ENCODE assay signal across 13 mouse cellular contexts in genomic region chr11:6256490-6257072, GRCm38 (mm10). TPM values are rescaled to one million over a fixed set of nuclear protein-coding genes. Genes with fewer than 3 reads are reported as not detected.
DNase-seq lines count a peak whose midpoint lies in the region; ATAC-seq and TF ChIP-seq lines count a peak whose summit lies in the region.
"Had no signal": no experiment of that assay in that cellular context is flagged by ENCODE, and none has a peak within 500 bp of the region (broad histone marks: within the 10 kb centered on the region; RNA-seq: fewer than 3 reads in every experiment).

No protein-coding gene starts in this region.

- H3K9ac ChIP-seq in embryonic facial prominence, embryonic 11.5 days (replicated peaks; ENCODE audit: low read length), result no peak overlapping the region
- H3K9ac ChIP-seq in midbrain, embryonic 13.5 days (replicated peaks), result no peak overlapping the region
- no peak overlapping the region for H3K9ac ChIP-seq in midbrain, postnatal 0 days (replicated peaks; ENCODE audit: low read length, poor library complexity, severe bottlenecking)
- H3K9ac ChIP-seq: heart, embryonic 13.5 days; midbrain, embryonic 12.5 days had no signal

- ATAC-seq in embryonic facial prominence, embryonic 11.5 days (replicated peaks; ENCODE audit: insufficient number of reproducible peaks, low FRiP score, low TSS enrichment, low read depth), result peak; percentile 46; the same call in 1 of the 2 replicates
- peak; percentile 59 for ATAC-seq in midbrain, embryonic 13.5 days
- no peak for ATAC-seq in midbrain, postnatal 0 days (ENCODE audit: low FRiP score)
- ATAC-seq in monocyte, adult 5-6 weeks (replicated peaks; ENCODE audit: insufficient number of reproducible peaks, low FRiP score, low TSS enrichment, poor library complexity, severe bottlenecking), result 0 out of 2 replicates have a peak, but pooled peaks have one; percentile 45

- DNase-seq in embryonic facial prominence, embryonic 11.5 days (ENCODE audit: low spot score), result no peak
- DNase-seq in embryonic facial prominence, embryonic 10.5 days (ENCODE audit: low spot score), result no peak
- DNase-seq in midbrain, postnatal 0 days (ENCODE audit: low spot score), result no peak
- peak; percentile 44 for DNase-seq in kidney, adult 9 months
- no peak for DNase-seq in spleen, postnatal 10 days (ENCODE audit: low spot score in 2 of 2)
- no peak for DNase-seq in layer of hippocampus, postnatal 10 days (ENCODE audit: low spot score in 2 of 2)
- DNase-seq: cerebellum, adult 11 months; retina, postnatal 1 day; thymus, adult 18-20 months had no signal

- no peaks in the 10 kb centered on the region for H3K9me3 ChIP-seq in embryonic facial prominence, embryonic 11.5 days (replicated peaks; ENCODE audit: control insufficient read depth, low read length)
- no peaks in the 10 kb centered on the region for H3K9me3 ChIP-seq in embryonic facial prominence, embryonic 10.5 days
- H3K9me3 ChIP-seq in midbrain, embryonic 13.5 days, result no peaks in the 10 kb centered on the region
- no peaks in the 10 kb centered on the region for H3K9me3 ChIP-seq in midbrain, postnatal 0 days (ENCODE audit: low read length)
- H3K9me3 ChIP-seq: heart, embryonic 13.5 days; midbrain, embryonic 12.5 days had no signal

- H3K4me3 ChIP-seq in embryonic facial prominence, embryonic 11.5 days (ENCODE audit: low read depth, low read length), result no peak overlapping the region
- no peak overlapping the region for H3K4me3 ChIP-seq in embryonic facial prominence, embryonic 10.5 days
- H3K4me3 ChIP-seq in midbrain, embryonic 13.5 days (replicated peaks), result no peak overlapping the region
- no peak overlapping the region for H3K4me3 ChIP-seq in midbrain, postnatal 0 days (ENCODE audit: low read depth, low read length)
- H3K4me3 ChIP-seq: heart, embryonic 13.5 days; midbrain, embryonic 12.5 days had no signal

- WGBS in embryonic facial prominence, embryonic 11.5 days, result 70% methylated on average over 6 of the region's 6 CpGs
- 72% methylated on average over 6 of the region's 6 CpGs for WGBS in embryonic facial prominence, embryonic 10.5 days
- 78% methylated on average over 6 of the region's 6 CpGs for WGBS in midbrain, embryonic 13.5 days
- 74% methylated on average over 6 of the region's 6 CpGs for WGBS in midbrain, postnatal 0 days

- no peak for TF ChIP-seq CTCF in midbrain, postnatal 0 days (IDR thresholded peaks at IDR 0.05)

- H3K27me3 ChIP-seq in embryonic facial prominence, embryonic 11.5 days (ENCODE audit: control insufficient read depth, insufficient read depth, low read length), result no peaks in the 10 kb centered on the region
- H3K27me3 ChIP-seq in embryonic facial prominence, embryonic 10.5 days (replicated peaks; ENCODE audit: low read depth, poor library complexity, severe bottlenecking), result no peaks in the 10 kb centered on the region
- H3K27me3 ChIP-seq in midbrain, embryonic 13.5 days, result no peaks in the 10 kb centered on the region
- no peaks in the 10 kb centered on the region for H3K27me3 ChIP-seq in midbrain, postnatal 0 days (ENCODE audit: insufficient read depth, low read length)
- H3K27me3 ChIP-seq: heart, embryonic 13.5 days; midbrain, embryonic 12.5 days had no signal

- peaks cover 8% of the 10 kb centered on the region for H3K36me3 ChIP-seq in embryonic facial prominence, embryonic 11.5 days (replicated peaks; ENCODE audit: control insufficient read depth, insufficient read depth, low read depth, low read length)
- peaks cover 52% of the 10 kb centered on the region for H3K36me3 ChIP-seq in embryonic facial prominence, embryonic 10.5 days (replicated peaks)
- peaks cover 44% of the 10 kb centered on the region for H3K36me3 ChIP-seq in midbrain, embryonic 13.5 days
- H3K36me3 ChIP-seq in midbrain, postnatal 0 days (ENCODE audit: insufficient read depth, low read length), result peaks cover 35% of the 10 kb centered on the region

- no peak overlapping the region for H3K27ac ChIP-seq in embryonic facial prominence, embryonic 11.5 days (replicated peaks; ENCODE audit: low read depth, low read length)
- H3K27ac ChIP-seq in embryonic facial prominence, embryonic 10.5 days (replicated peaks), result no peak overlapping the region
- H3K27ac ChIP-seq in midbrain, embryonic 13.5 days, result no peak overlapping the region
- H3K27ac ChIP-seq in midbrain, postnatal 0 days (ENCODE audit: low read depth, low read length), result no peak overlapping the region
- H3K27ac ChIP-seq: heart, embryonic 13.5 days; midbrain, embryonic 12.5 days had no signal

- no peaks in the 10 kb centered on the region for H3K4me1 ChIP-seq in embryonic facial prominence, embryonic 11.5 days (ENCODE audit: control insufficient read depth, insufficient read depth, low read length)
- H3K4me1 ChIP-seq in embryonic facial prominence, embryonic 10.5 days, result no peaks in the 10 kb centered on the region
- H3K4me1 ChIP-seq in midbrain, embryonic 13.5 days (replicated peaks), result no peaks in the 10 kb centered on the region
- H3K4me1 ChIP-seq in midbrain, postnatal 0 days (ENCODE audit: insufficient read depth, low read length), result no peaks in the 10 kb centered on the region
- H3K4me1 ChIP-seq: heart, embryonic 13.5 days; midbrain, embryonic 12.5 days had no signal

- no peak overlapping the region for H3K4me2 ChIP-seq in embryonic facial prominence, embryonic 11.5 days (ENCODE audit: low read depth, low read length)
- H3K4me2 ChIP-seq in midbrain, embryonic 13.5 days (replicated peaks), result no peak overlapping the region
- H3K4me2 ChIP-seq in midbrain, postnatal 0 days (ENCODE audit: low read depth, low read length, poor library complexity, severe bottlenecking), result no peak overlapping the region
- H3K4me2 ChIP-seq: heart, embryonic 13.5 days; midbrain, embryonic 12.5 days had no signal

RNA-seq across cellular contexts. Expression of gene Ddx56, which starts 11.0 kb away (rescaled TPM):
- polyA plus RNA-seq in embryonic facial prominence, embryonic 11.5 days (2014; fragmentation: Nextera tagmentation; extraction: Ambion mirVana), result 109 and 112 TPM in 2 replicates
- 128 and 143 TPM in 2 replicates for polyA plus RNA-seq in embryonic facial prominence, embryonic 10.5 days (2016; fragmentation: Nextera tagmentation; extraction: Ambion mirVana)
- polyA plus RNA-seq in midbrain, embryonic 13.5 days (2015; fragmentation: Nextera tagmentation; extraction: Ambion mirVana), result 76.7 and 79.8 TPM in 2 replicates
- 74.8 and 77.4 TPM in 2 replicates for total RNA-seq in midbrain, postnatal 0 days (2014; rRNA removed)
- polyA plus RNA-seq in midbrain, postnatal 0 days (2015; fragmentation: Nextera tagmentation; extraction: Ambion mirVana), result 64.4 and 75.9 TPM in 2 replicates
- 8.9 to 37.0 TPM (median 20.5 TPM) in 3 replicates for total RNA-seq in monocyte, adult 5-6 weeks (2017)
- 10 to 100 TPM; 48.8 to 50.9 TPM for total RNA-seq in layer of hippocampus, postnatal 10 days (2021)

RNA-seq across cellular contexts. Expression of gene Tmed4, which starts 18.1 kb away (rescaled TPM):
- polyA plus RNA-seq in embryonic facial prominence, embryonic 11.5 days (2014; fragmentation: Nextera tagmentation; extraction: Ambion mirVana), result 131 and 135 TPM in 2 replicates
- 118 and 123 TPM in 2 replicates for polyA plus RNA-seq in embryonic facial prominence, embryonic 10.5 days (2016; fragmentation: Nextera tagmentation; extraction: Ambion mirVana)
- polyA plus RNA-seq in midbrain, embryonic 13.5 days (2015; fragmentation: Nextera tagmentation; extraction: Ambion mirVana), result 156 and 159 TPM in 2 replicates
- total RNA-seq in midbrain, postnatal 0 days (2014; rRNA removed), result 69.9 and 92.7 TPM in 2 replicates
- polyA plus RNA-seq in midbrain, postnatal 0 days (2015; fragmentation: Nextera tagmentation; extraction: Ambion mirVana), result 90.1 and 98.9 TPM in 2 replicates
- 21.0 to 35.8 TPM (median 33.1 TPM) in 3 replicates for total RNA-seq in monocyte, adult 5-6 weeks (2017)
- total RNA-seq in layer of hippocampus, postnatal 10 days (2021), result 10 to 100 TPM; 67.6 to 73.7 TPM

RNA-seq across cellular contexts. Expression of gene Npc1l1, which starts 26.6 kb away (rescaled TPM):
- polyA plus RNA-seq in embryonic facial prominence, embryonic 11.5 days (2014; fragmentation: Nextera tagmentation; extraction: Ambion mirVana), result not detected in 2 replicates
- polyA plus RNA-seq in embryonic facial prominence, embryonic 10.5 days (2016; fragmentation: Nextera tagmentation; extraction: Ambion mirVana), result 0.04 TPM in 1 of 2 replicates, not detected in the other
- 0.05 TPM in 1 of 2 replicates, not detected in the other for polyA plus RNA-seq in midbrain, embryonic 13.5 days (2015; fragmentation: Nextera tagmentation; extraction: Ambion mirVana)
- total RNA-seq in midbrain, postnatal 0 days (2014; rRNA removed), result 0.05 TPM in 1 of 2 replicates, not detected in the other
- polyA plus RNA-seq in midbrain, postnatal 0 days (2015; fragmentation: Nextera tagmentation; extraction: Ambion mirVana), result 0.09 and 0.11 TPM in 2 replicates
- not detected in 3 replicates for total RNA-seq in monocyte, adult 5-6 weeks (2017)
- under 1 TPM; 0.13 to 0.25 TPM for total RNA-seq in layer of hippocampus, postnatal 10 days (2021)
- polyA plus RNA-seq: heart, embryonic 13.5 days; midbrain, embryonic 12.5 days had no signal

RNA-seq across cellular contexts. Expression of gene Ogdh, which starts 34.9 kb away (rescaled TPM):
- polyA plus RNA-seq in embryonic facial prominence, embryonic 11.5 days (2014; fragmentation: Nextera tagmentation; extraction: Ambion mirVana), result 75.3 and 82.5 TPM in 2 replicates
- 108 and 114 TPM in 2 replicates for polyA plus RNA-seq in embryonic facial prominence, embryonic 10.5 days (2016; fragmentation: Nextera tagmentation; extraction: Ambion mirVana)
- 92.5 and 95.5 TPM in 2 replicates for polyA plus RNA-seq in midbrain, embryonic 13.5 days (2015; fragmentation: Nextera tagmentation; extraction: Ambion mirVana)
- total RNA-seq in midbrain, postnatal 0 days (2014; rRNA removed), result 124 and 134 TPM in 2 replicates
- 136 and 139 TPM in 2 replicates for polyA plus RNA-seq in midbrain, postnatal 0 days (2015; fragmentation: Nextera tagmentation; extraction: Ambion mirVana)
- 81.0 to 137 TPM (median 90.9 TPM) in 3 replicates for total RNA-seq in monocyte, adult 5-6 weeks (2017)
- total RNA-seq in layer of hippocampus, postnatal 10 days (2021), result 100 to 1,000 TPM; 218 to 231 TPM

RNA-seq across cellular contexts. Expression of gene Nudcd3, which starts 56.4 kb away (rescaled TPM):
- polyA plus RNA-seq in embryonic facial prominence, embryonic 11.5 days (2014; fragmentation: Nextera tagmentation; extraction: Ambion mirVana), result 41.7 and 43.0 TPM in 2 replicates
- polyA plus RNA-seq in embryonic facial prominence, embryonic 10.5 days (2016; fragmentation: Nextera tagmentation; extraction: Ambion mirVana), result 51.9 and 55.6 TPM in 2 replicates
- 62.7 and 65.7 TPM in 2 replicates for polyA plus RNA-seq in midbrain, embryonic 13.5 days (2015; fragmentation: Nextera tagmentation; extraction: Ambion mirVana)
- 68.1 and 69.5 TPM in 2 replicates for total RNA-seq in midbrain, postnatal 0 days (2014; rRNA removed)
- 70.7 and 75.6 TPM in 2 replicates for polyA plus RNA-seq in midbrain, postnatal 0 days (2015; fragmentation: Nextera tagmentation; extraction: Ambion mirVana)
- total RNA-seq in monocyte, adult 5-6 weeks (2017), result 28.7 to 49.9 TPM (median 29.7 TPM) in 3 replicates
- 100 to 1,000 TPM; 114 to 118 TPM for total RNA-seq in layer of hippocampus, postnatal 10 days (2021)
